Mouse (Mus musculus): ENCODE measurements at regions not wholly inside any gene's neighbourhood (a gene's known extent, or its start where the extent isn't known, plus 50 kb on each side); places are given as distances from the start of the nearest gene placed in this dataset.

DNA sequence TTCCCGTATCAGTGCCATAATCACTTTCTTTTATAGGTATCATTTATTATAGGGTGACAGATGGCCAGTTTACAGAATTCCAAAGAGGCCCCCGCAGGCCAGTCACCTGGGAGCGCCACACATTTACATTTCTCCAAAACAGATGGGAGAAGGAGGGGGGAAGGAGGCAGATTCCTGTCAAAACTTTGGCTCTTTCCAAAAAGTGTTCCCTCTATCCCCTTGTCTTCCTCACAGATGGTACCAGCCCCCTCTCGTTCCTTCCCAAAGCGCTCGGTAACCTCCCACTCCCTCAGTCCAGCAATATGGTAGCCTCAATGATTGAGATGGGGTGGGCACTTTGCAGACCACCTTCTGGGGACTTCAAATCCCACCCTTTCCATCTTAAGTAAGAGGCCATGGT is 90.5 kb upstream of the Vash1 start:
- TF ChIP-seq CTCF (IDR thresholded peaks at IDR 0.05; ENCODE audit: extremely low read depth, insufficient read depth, low read length) = no peak
- TF ChIP-seq POLR2A (IDR thresholded peaks at IDR 0.05; ENCODE audit: extremely low read depth, insufficient read depth, low read length) = no peak
